Mouse (Mus musculus) limb, embryonic 15.5 days (tissue): Measurements from ENCODE around the gene Hexb. TPM values are rescaled to one million over a fixed set of nuclear protein-coding genes. Genes with fewer than 3 reads are reported as not detected.

Source experiments
- ATAC-seq: fragments of 200-750 bp; cut with Nextera tagmentation; 2 replicates; pipeline ENCODE4 v1.8.0; 2017; ENCODE audit warnings: low read depth, moderate TSS enrichment; ENCODE audit not compliant: insufficient number of reproducible peaks, low FRiP score, low TSS enrichment
- H3K27ac ChIP-seq: fragments of 300-500 bp; sonication (generic); 2 replicates; pipeline ENCODE4 v1.5.1; 2015; ENCODE audit warnings: moderate library complexity, mild to moderate bottlenecking, inconsistent platforms
- H3K27me3 ChIP-seq: fragments of 300-500 bp; sonication (generic); 2 replicates; pipeline ENCODE4 v1.6.1; 2015; ENCODE audit warnings: inconsistent platforms
- H3K36me3 ChIP-seq: fragments of 300-500 bp; sonication (generic); 2 replicates; pipeline ENCODE4 v1.6.1; 2015; ENCODE audit warnings: inconsistent platforms
- H3K4me1 ChIP-seq: fragments of 300-500 bp; sonication (generic); 2 replicates; pipeline ENCODE4 v1.6.1; 2015; ENCODE audit warnings: inconsistent platforms
- H3K4me2 ChIP-seq: fragments of 300-500 bp; sonication (generic); 2 replicates; pipeline ENCODE4 v1.6.1; 2015; ENCODE audit warnings: mild to moderate bottlenecking, inconsistent platforms
- H3K4me3 ChIP-seq: fragments of 300-500 bp; sonication (generic); 2 replicates; pipeline ENCODE4 v1.5.1; 2015; ENCODE audit warnings: mild to moderate bottlenecking, inconsistent platforms
- H3K9ac ChIP-seq: fragments of 300-500 bp; sonication (generic); 2 replicates; pipeline ENCODE4 v1.6.1; 2015; ENCODE audit warnings: inconsistent platforms
- H3K9me3 ChIP-seq: fragments of 300-500 bp; sonication (generic); 2 replicates; pipeline ENCODE4 v1.6.1; 2016; ENCODE audit warnings: inconsistent platforms
- WGBS: fragments of 180-500 bp; shearing (Covaris S2); methylation state at CpG from one replicate; pipeline ENCODE4 v1.1.7; 2015; 5-methylcytosine and 5-hydroxymethylcytosine counted together
- polyA plus RNA-seq: library from polyadenylated mRNA; unstranded; fragments of >200 nt; fragmentation: Nextera tagmentation; extraction: Ambion mirVana; gene quantifications from 2 replicates; pipeline ENCODE4 v1.2.1, GENCODE M21; 2015

The Hexb gene
- polyA plus RNA-seq, 1 experiment from 2014 or later: 63.1 TPM

GRCm38 (mm10) chr13:97239343-97240180 is 41.4 kb upstream of the Hexb start:
- Histone ChIP-seq H3K9me3 (no peaks in the 10 kb centered on the region), H3K4me1 (peaks cover 50% of the 10 kb centered on the region), H3K27me3 (no peaks in the 10 kb centered on the region), H3K27ac (peak overlapping the region; percentile 79), H3K9ac (no peak overlapping the region), H3K4me2 (peak overlapping the region; percentile 92), H3K4me3 (peak overlapping the region; percentile 82), H3K36me3 (no peaks in the 10 kb centered on the region)
- WGBS: 5% methylated on average over 23 of the region's 23 CpGs
- no peak for ATAC-seq

- Histone ChIP-seq H3K9me3 (no peaks in the 10 kb centered on the region), H3K27ac (0 out of 2 replicates have a peak overlapping the region, but pooled peaks have one; percentile 52), H3K4me3 (no peak overlapping the region), H3K9ac (no peak overlapping the region), H3K27me3 (no peaks in the 10 kb centered on the region), H3K36me3 (no peaks in the 10 kb centered on the region), H3K4me2 (no peak overlapping the region), H3K4me1 (peaks cover 39% of the 10 kb centered on the region)
- 50% methylated on average over 16 of the region's 16 CpGs for WGBS
- no peak for ATAC-seq
These were observed 40.2 kb upstream of the Hexb start for GRCm38 (mm10) chr13:97238181-97238981.

- 44% methylated on average over 3 of the region's 3 CpGs for WGBS
- Histone ChIP-seq H3K4me3 (no peak overlapping the region), H3K36me3 (no peaks in the 10 kb centered on the region), H3K9ac (no peak overlapping the region), H3K4me1 (peaks cover 32% of the 10 kb centered on the region), H3K27me3 (no peaks in the 10 kb centered on the region), H3K27ac (no peak overlapping the region), H3K9me3 (no peaks in the 10 kb centered on the region), H3K4me2 (no peak overlapping the region)
- no peak for ATAC-seq
These were observed 39.5 kb upstream of the Hexb start for GRCm38 (mm10) chr13:97237700-97238099.

GRCm38 (mm10) chr13:97235911-97236310 is 37.8 kb upstream of the Hexb start:
- H3K4me2 ChIP-seq: no peak overlapping the region
- no peak overlapping the region for H3K4me3 ChIP-seq
- no peaks in the 10 kb centered on the region for H3K27me3 ChIP-seq
- H3K9me3 ChIP-seq: no peaks in the 10 kb centered on the region
- WGBS: 39% methylated on average over 6 of the region's 6 CpGs
- 0 out of 2 replicates have a peak overlapping the region, but pooled peaks have one; percentile 9 for H3K27ac ChIP-seq
- no peak overlapping the region for H3K9ac ChIP-seq
- H3K36me3 ChIP-seq: no peaks in the 10 kb centered on the region
- peaks cover 24% of the 10 kb centered on the region for H3K4me1 ChIP-seq
- ATAC-seq: no peak

GRCm38 (mm10) chr13:97234785-97235417 is 36.7 kb upstream of the Hexb start:
- Histone ChIP-seq H3K9me3 (no peaks in the 10 kb centered on the region), H3K36me3 (no peaks in the 10 kb centered on the region), H3K27ac (no peak overlapping the region), H3K4me2 (peak overlapping the region; percentile 49), H3K27me3 (no peaks in the 10 kb centered on the region), H3K4me3 (peak overlapping the region; percentile 30), H3K9ac (no peak overlapping the region), H3K4me1 (peaks cover 16% of the 10 kb centered on the region)
- WGBS: 12% methylated on average over 17 of the region's 17 CpGs
- peak; percentile 64; the same call in 1 of the 2 replicates for ATAC-seq

GRCm38 (mm10) chr13:97233092-97233491 is 34.9 kb upstream of the Hexb start:
- Histone ChIP-seq H3K4me1 (peaks cover 1% of the 10 kb centered on the region; the same call in 1 of the 2 replicates), H3K27ac (no peak overlapping the region), H3K36me3 (no peaks in the 10 kb centered on the region), H3K4me2 (no peak overlapping the region), H3K9ac (no peak overlapping the region), H3K9me3 (no peaks in the 10 kb centered on the region), H3K4me3 (no peak overlapping the region), H3K27me3 (no peaks in the 10 kb centered on the region)
- ATAC-seq: no peak
- WGBS: 79% methylated on average over 2 of the region's 2 CpGs

GRCm38 (mm10) chr13:97230101-97230500 is 31.9 kb upstream of the Hexb start:
- no peak for ATAC-seq
- Histone ChIP-seq H3K4me1 (peaks cover 2% of the 10 kb centered on the region), H3K27ac (no peak overlapping the region), H3K9me3 (no peaks in the 10 kb centered on the region), H3K9ac (no peak overlapping the region), H3K36me3 (no peaks in the 10 kb centered on the region), H3K4me3 (no peak overlapping the region), H3K4me2 (no peak overlapping the region), H3K27me3 (no peaks in the 10 kb centered on the region)
- WGBS: 66% methylated on average over 3 of the region's 3 CpGs

- Histone ChIP-seq H3K9me3 (no peaks in the 10 kb centered on the region), H3K4me3 (no peak overlapping the region), H3K4me1 (peaks cover 7% of the 10 kb centered on the region), H3K9ac (no peak overlapping the region), H3K27ac (no peak overlapping the region), H3K36me3 (no peaks in the 10 kb centered on the region), H3K27me3 (no peaks in the 10 kb centered on the region), H3K4me2 (no peak overlapping the region)
- no peak for ATAC-seq
- WGBS: 82% methylated on average over 3 of the region's 3 CpGs
These were observed 29.6 kb upstream of the Hexb start for GRCm38 (mm10) chr13:97227795-97228194.

GRCm38 (mm10) chr13:97225130-97225529 is 27.0 kb upstream of the Hexb start:
- WGBS: 65% methylated on average over 17 of the region's 17 CpGs
- Histone ChIP-seq H3K4me3 (no peak overlapping the region), H3K4me2 (no peak overlapping the region), H3K36me3 (no peaks in the 10 kb centered on the region), H3K9ac (no peak overlapping the region), H3K4me1 (peaks cover 7% of the 10 kb centered on the region), H3K9me3 (no peaks in the 10 kb centered on the region), H3K27me3 (no peaks in the 10 kb centered on the region), H3K27ac (no peak overlapping the region)
- no peak for ATAC-seq

- Histone ChIP-seq H3K9me3 (no peaks in the 10 kb centered on the region), H3K27ac (no peak overlapping the region), H3K9ac (no peak overlapping the region), H3K36me3 (no peaks in the 10 kb centered on the region), H3K27me3 (no peaks in the 10 kb centered on the region), H3K4me3 (no peak overlapping the region), H3K4me2 (no peak overlapping the region), H3K4me1 (peaks cover 7% of the 10 kb centered on the region)
- WGBS: 58% methylated on average over 10 of the region's 10 CpGs
- ATAC-seq: no peak
These were observed 26.3 kb upstream of the Hexb start for GRCm38 (mm10) chr13:97224341-97224982.

- H3K9me3 ChIP-seq: no peaks in the 10 kb centered on the region
- 59% methylated on average over 8 of the region's 8 CpGs for WGBS
- H3K9ac ChIP-seq: no peak overlapping the region
- no peak overlapping the region for H3K4me3 ChIP-seq
- H3K36me3 ChIP-seq: no peaks in the 10 kb centered on the region
- no peak overlapping the region for H3K27ac ChIP-seq
- no peaks in the 10 kb centered on the region for H3K27me3 ChIP-seq
- peaks cover 7% of the 10 kb centered on the region for H3K4me1 ChIP-seq
- H3K4me2 ChIP-seq: no peak overlapping the region
- ATAC-seq: no peak
These were observed 25.7 kb upstream of the Hexb start for GRCm38 (mm10) chr13:97223856-97224255.
